Mouse (Mus musculus): ENCODE results near the gene Rimklb. TPM values are rescaled to one million over a fixed set of nuclear protein-coding genes. Genes with fewer than 3 reads are reported as not detected.

The Rimklb gene
- polyA plus RNA-seq, 1 experiment from 2014 or later = 108 TPM

- ATAC-seq (no peak), DNase-seq (ENCODE audit: low spot score) (no peak)
- 25% methylated on average over 4 of the region's 4 CpGs for WGBS
- Histone ChIP-seq H3K4me3 (ENCODE audit: low read depth, low read length) (no peak overlapping the region), H3K27ac (ENCODE audit: low read depth, low read length) (no peak overlapping the region), H3K36me3 (ENCODE audit: control insufficient read depth, insufficient read depth, low read length) (no peaks in the 10 kb centered on the region), H3K4me2 (ENCODE audit: low read length) (no peak overlapping the region), H3K9me3 (replicated peaks; ENCODE audit: control insufficient read depth, low read length) (no peaks in the 10 kb centered on the region), H3K4me1 (ENCODE audit: control insufficient read depth, insufficient read depth, low read length) (no peaks in the 10 kb centered on the region), H3K9ac (ENCODE audit: low read length) (no peak overlapping the region), H3K27me3 (replicated peaks; ENCODE audit: control insufficient read depth, insufficient read depth, low read length) (no peaks in the 10 kb centered on the region)
These were observed 82.2 kb downstream of the Rimklb start for GRCm38 (mm10) chr6:122416347-122416746.

- Histone ChIP-seq H3K4me3 (ENCODE audit: low read depth, low read length) (no peak overlapping the region), H3K4me2 (ENCODE audit: low read length) (no peak overlapping the region), H3K4me1 (ENCODE audit: control insufficient read depth, insufficient read depth, low read length) (no peaks in the 10 kb centered on the region), H3K27ac (ENCODE audit: low read depth, low read length) (no peak overlapping the region), H3K36me3 (ENCODE audit: control insufficient read depth, insufficient read depth, low read length) (no peaks in the 10 kb centered on the region), H3K27me3 (replicated peaks; ENCODE audit: control insufficient read depth, insufficient read depth, low read length) (no peaks in the 10 kb centered on the region), H3K9ac (ENCODE audit: low read length) (no peak overlapping the region), H3K9me3 (replicated peaks; ENCODE audit: control insufficient read depth, low read length) (no peaks in the 10 kb centered on the region)
- no peak for DNase-seq (ENCODE audit: low spot score)
- no peak for ATAC-seq
- 90% methylated on average over 8 of the region's 8 CpGs for WGBS
These were observed 87.3 kb downstream of the Rimklb start for GRCm38 (mm10) chr6:122411281-122411680.

- 13% methylated on average over 3 of the region's 3 CpGs for WGBS
- Histone ChIP-seq H3K4me1 (ENCODE audit: control insufficient read depth, insufficient read depth, low read length) (no peaks in the 10 kb centered on the region), H3K9ac (ENCODE audit: low read length) (no peak overlapping the region), H3K9me3 (replicated peaks; ENCODE audit: control insufficient read depth, low read length) (no peaks in the 10 kb centered on the region), H3K27ac (ENCODE audit: low read depth, low read length) (no peak overlapping the region), H3K4me2 (ENCODE audit: low read length) (no peak overlapping the region), H3K27me3 (replicated peaks; ENCODE audit: control insufficient read depth, insufficient read depth, low read length) (no peaks in the 10 kb centered on the region), H3K4me3 (ENCODE audit: low read depth, low read length) (no peak overlapping the region), H3K36me3 (ENCODE audit: control insufficient read depth, insufficient read depth, low read length) (no peaks in the 10 kb centered on the region)
- ATAC-seq (no peak), DNase-seq (ENCODE audit: low spot score) (peak; percentile 76)
These were observed 96.3 kb downstream of the Rimklb start for GRCm38 (mm10) chr6:122402240-122402639.

GRCm38 (mm10) chr6:122400263-122400662 is 98.3 kb downstream of the Rimklb start:
- WGBS = 86% methylated on average over 9 of the region's 9 CpGs
- no peak overlapping the region for H3K4me2 ChIP-seq (ENCODE audit: low read length)

More at GRCm38 (mm10) chr6:122400263-122400662, 98.3 kb downstream of the Rimklb start:
- H3K27ac ChIP-seq (ENCODE audit: low read depth, low read length) = no peak overlapping the region
- no peaks in the 10 kb centered on the region for H3K4me1 ChIP-seq (ENCODE audit: control insufficient read depth, insufficient read depth, low read length)
- H3K27me3 ChIP-seq (replicated peaks; ENCODE audit: control insufficient read depth, insufficient read depth, low read length) = no peaks in the 10 kb centered on the region
- DNase-seq (ENCODE audit: low spot score) (no peak), ATAC-seq (no peak)
- no peak overlapping the region for H3K9ac ChIP-seq (ENCODE audit: low read length)
- H3K36me3 ChIP-seq (ENCODE audit: control insufficient read depth, insufficient read depth, low read length) = no peaks in the 10 kb centered on the region
- no peaks in the 10 kb centered on the region for H3K9me3 ChIP-seq (replicated peaks; ENCODE audit: control insufficient read depth, low read length)
- H3K4me3 ChIP-seq (ENCODE audit: low read depth, low read length) = no peak overlapping the region

Other genes starting within 250 kb of the Rimklb start
- gene Klrg1, start 215.9 kb downstream of the Rimklb start, polyA plus RNA-seq (2014; fragmentation: Nextera tagmentation; extraction: Ambion mirVana) = 0.32 and 0.70 TPM in 2 replicates
- gene M6pr, start 190.0 kb downstream of the Rimklb start, polyA plus RNA-seq (2014; fragmentation: Nextera tagmentation; extraction: Ambion mirVana) = 63.1 and 63.3 TPM in 2 replicates
- gene Phc1, start 158.2 kb downstream of the Rimklb start, polyA plus RNA-seq (2014; fragmentation: Nextera tagmentation; extraction: Ambion mirVana) = 30.6 and 34.0 TPM in 2 replicates
- 1.1 and 1.8 TPM in 2 replicates for gene Mfap5, start 7.1 kb upstream of the Rimklb start, polyA plus RNA-seq (2014; fragmentation: Nextera tagmentation; extraction: Ambion mirVana)
- gene Aicda, start 55.0 kb upstream of the Rimklb start, polyA plus RNA-seq (2014; fragmentation: Nextera tagmentation; extraction: Ambion mirVana) = 0.43 and 0.52 TPM in 2 replicates
- gene Apobec1, start 103.7 kb upstream of the Rimklb start, polyA plus RNA-seq (2014; fragmentation: Nextera tagmentation; extraction: Ambion mirVana) = 3.7 and 4.3 TPM in 2 replicates
- not detected in 2 replicates for gene Gdf3, start 111.3 kb upstream of the Rimklb start, polyA plus RNA-seq (2014; fragmentation: Nextera tagmentation; extraction: Ambion mirVana)
- not detected in 2 replicates for gene Dppa3, start 127.6 kb upstream of the Rimklb start, polyA plus RNA-seq (2014; fragmentation: Nextera tagmentation; extraction: Ambion mirVana)
- gene Nanog, start 208.7 kb upstream of the Rimklb start, polyA plus RNA-seq (2014; fragmentation: Nextera tagmentation; extraction: Ambion mirVana) = 0.12 and 0.30 TPM in 2 replicates